Mouse (Mus musculus) brain, embryonic 14.5 days (tissue): Measurements from ENCODE around the gene Srl.

ENCODE experiments used
- CTCF ChIP-seq: fragments of 200-500 bp; IDR thresholded peaks from 2 replicates; pipeline ENCODE4 v1.5.1; 2012; ENCODE audit warnings: inconsistent platforms, mild to moderate bottlenecking, moderate library complexity, borderline replicate concordance; ENCODE audit not compliant: insufficient read depth, insufficient read length; ENCODE audit errors: extremely low read depth
- POLR2A ChIP-seq: fragments of 200-500 bp; IDR thresholded peaks from 2 replicates; pipeline ENCODE4 v1.6.1; 2012; ENCODE audit warnings: mild to moderate bottlenecking, inconsistent platforms, borderline replicate concordance; ENCODE audit not compliant: poor library complexity, insufficient read depth, insufficient read length, severe bottlenecking; ENCODE audit errors: extremely low read depth

DNA sequence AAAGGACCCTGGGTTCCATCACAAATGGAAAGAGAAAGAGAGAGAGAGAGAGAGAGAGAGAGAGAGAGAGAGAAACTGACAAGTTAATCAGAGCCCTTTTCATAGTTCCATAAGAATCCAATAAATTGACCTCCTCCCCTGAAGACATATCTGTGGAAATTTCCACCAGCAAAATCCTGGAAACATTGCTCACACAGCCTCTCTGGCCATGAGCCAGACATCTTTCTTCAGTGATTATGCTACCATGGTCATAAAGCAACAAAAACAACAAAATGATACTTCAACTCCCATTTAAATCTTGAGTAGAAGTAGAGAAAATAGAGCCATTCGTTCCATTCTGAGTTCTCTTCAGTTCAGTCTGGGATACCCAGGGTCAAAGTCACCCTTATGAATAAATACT is 97.2 kb downstream of the Srl start:
- no peak for TF ChIP-seq CTCF
- no peak for TF ChIP-seq POLR2A
